In the genomic region with DNA sequence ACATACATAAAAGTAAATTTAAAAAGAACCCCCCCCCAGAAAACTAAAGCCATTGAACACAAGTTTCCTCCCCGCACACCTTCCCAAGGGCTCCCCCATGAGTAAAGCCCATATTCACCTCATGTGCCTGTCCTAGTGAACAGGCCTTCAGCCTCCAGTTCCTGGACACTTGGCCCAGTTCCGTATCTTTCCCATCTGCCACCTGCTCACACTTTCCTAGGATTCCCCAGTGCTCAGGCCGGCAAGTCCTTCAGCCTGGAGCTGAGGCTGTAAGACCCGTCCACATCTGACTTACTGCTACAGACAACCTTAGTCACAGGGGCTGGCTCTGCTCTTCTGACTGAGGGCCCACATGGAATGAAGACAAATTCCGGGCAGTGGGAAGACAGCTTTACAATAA, we compare ENCODE assay signal across 17 mouse cellular contexts. TPM values are rescaled to one million over a fixed set of nuclear protein-coding genes. Genes with fewer than 3 reads are reported as not detected.
"Had no signal": no experiment of that assay in that cellular context is flagged by ENCODE, and none has a peak within 500 bp of the region (broad histone marks: within the 10 kb centered on the region; RNA-seq: fewer than 3 reads in every experiment).

No protein-coding gene starts in this region.

- H3K4me1 ChIP-seq: limb, embryonic 15.5 days had no signal

- H3K27ac ChIP-seq: kidney, embryonic 15.5 days; left cerebral cortex, adult 2 months; limb, embryonic 15.5 days; liver, embryonic 12.5 days; midbrain, embryonic 10.5 days; neural tube, embryonic 12.5 days had no signal

- H3K9me3 ChIP-seq: kidney, embryonic 15.5 days; limb, embryonic 15.5 days; liver, embryonic 12.5 days; midbrain, embryonic 10.5 days; neural tube, embryonic 12.5 days had no signal

- DNase-seq: kidney, postnatal 14 days; lung, embryonic 14.5 days; lung, postnatal 10 days; lung, postnatal 4 days; midbrain, embryonic 14.5 days; right cerebral cortex, postnatal 4 days; spleen, adult 18-20 months; thymus, adult 18-20 months; thymus, postnatal 14 days had no signal

- H3K36me3 ChIP-seq: kidney, embryonic 15.5 days; limb, embryonic 15.5 days; liver, embryonic 12.5 days; midbrain, embryonic 10.5 days; neural tube, embryonic 12.5 days had no signal

- H3K27me3 ChIP-seq: limb, embryonic 15.5 days; liver, embryonic 12.5 days had no signal

- H3K4me3 ChIP-seq: kidney, embryonic 15.5 days; left cerebral cortex, adult 2 months; limb, embryonic 15.5 days; liver, embryonic 12.5 days; midbrain, embryonic 10.5 days; neural tube, embryonic 12.5 days had no signal

RNA-seq across cellular contexts. Expression of a gene that starts 48.1 kb away (rescaled TPM):
- polyA plus RNA-seq: large intestine, adult 2 months; limb, embryonic 11.5 days had no signal
